Mouse (Mus musculus): ENCODE data around the gene Gm20662. TPM values are rescaled to one million over a fixed set of nuclear protein-coding genes. Genes with fewer than 3 reads are reported as not detected.
A peak's percentile ranks its signal among the peaks of the same experiment; 100 is the strongest.

The Gm20662 gene
- polyA plus RNA-seq, 1 experiment: not detected

GRCm38 (mm10) chr9:107959896-107960295 lies 36.3 kb upstream of the Gm20662 start:
- 82% methylated on average over 6 of the region's 6 CpGs for WGBS
- peak overlapping the region; percentile 94 for H3K27ac ChIP-seq (ENCODE audit: insufficient read depth, low read depth, low read length)
- H3K4me3 ChIP-seq (ENCODE audit: insufficient read depth, low read depth, low read length): no peak overlapping the region
- TF ChIP-seq POLR2A (IDR thresholded peaks at IDR 0.05; ENCODE audit: insufficient read depth, low read depth, low read length) (no peak), CTCF (IDR thresholded peaks at IDR 0.05; ENCODE audit: insufficient read depth, low read depth, low read length) (no peak)
- peaks cover 35% of the 10 kb centered on the region for H3K4me1 ChIP-seq (ENCODE audit: control insufficient read depth, insufficient read depth, low read length)

- H3K4me3 ChIP-seq (ENCODE audit: insufficient read depth, low read depth, low read length): no peak overlapping the region
- no peak for TF ChIP-seq CTCF (IDR thresholded peaks at IDR 0.05; ENCODE audit: insufficient read depth, low read depth, low read length)
- TF ChIP-seq POLR2A (IDR thresholded peaks at IDR 0.05; ENCODE audit: insufficient read depth, low read depth, low read length): no peak
- peaks cover 35% of the 10 kb centered on the region for H3K4me1 ChIP-seq (ENCODE audit: control insufficient read depth, insufficient read depth, low read length)
- WGBS: 57% methylated on average over 4 of the region's 4 CpGs
- peak overlapping the region; percentile 94 for H3K27ac ChIP-seq (ENCODE audit: insufficient read depth, low read depth, low read length)
Measured at GRCm38 (mm10) chr9:107960928-107961327, 35.2 kb upstream of the Gm20662 start.

GRCm38 (mm10) chr9:107961351-107961762 lies 34.8 kb upstream of the Gm20662 start:
- peak overlapping the region; percentile 16; the same call in 1 of the 2 replicates for H3K4me3 ChIP-seq (ENCODE audit: insufficient read depth, low read depth, low read length)
- peaks cover 35% of the 10 kb centered on the region for H3K4me1 ChIP-seq (ENCODE audit: control insufficient read depth, insufficient read depth, low read length)
- 28% methylated on average over 10 of the region's 10 CpGs for WGBS
- H3K27ac ChIP-seq (ENCODE audit: insufficient read depth, low read depth, low read length): peak overlapping the region; percentile 94
- TF ChIP-seq POLR2A (IDR thresholded peaks at IDR 0.05; ENCODE audit: insufficient read depth, low read depth, low read length) (no peak), CTCF (IDR thresholded peaks at IDR 0.05; ENCODE audit: insufficient read depth, low read depth, low read length) (no peak)

- H3K4me3 ChIP-seq (ENCODE audit: insufficient read depth, low read depth, low read length): peak overlapping the region; percentile 16; the same call in 1 of the 2 replicates
- peaks cover 35% of the 10 kb centered on the region for H3K4me1 ChIP-seq (ENCODE audit: control insufficient read depth, insufficient read depth, low read length)
- WGBS: 18% methylated on average over 5 of the region's 5 CpGs
- peak; percentile 66 for TF ChIP-seq CTCF (IDR thresholded peaks at IDR 0.05; ENCODE audit: insufficient read depth, low read depth, low read length)
- TF ChIP-seq POLR2A (IDR thresholded peaks at IDR 0.05; ENCODE audit: insufficient read depth, low read depth, low read length): no peak
- peak overlapping the region; percentile 82 for H3K27ac ChIP-seq (ENCODE audit: insufficient read depth, low read depth, low read length)
Measured at GRCm38 (mm10) chr9:107961881-107962280, 34.3 kb upstream of the Gm20662 start.

- 95% methylated on average over 9 of the region's 9 CpGs for WGBS
- no peak overlapping the region for H3K4me3 ChIP-seq (ENCODE audit: insufficient read depth, low read depth, low read length)
- TF ChIP-seq CTCF (IDR thresholded peaks at IDR 0.05; ENCODE audit: insufficient read depth, low read depth, low read length) (no peak), POLR2A (IDR thresholded peaks at IDR 0.05; ENCODE audit: insufficient read depth, low read depth, low read length) (no peak)
- H3K4me1 ChIP-seq (ENCODE audit: control insufficient read depth, insufficient read depth, low read length): peaks cover 35% of the 10 kb centered on the region
- H3K27ac ChIP-seq (ENCODE audit: insufficient read depth, low read depth, low read length): peak overlapping the region; percentile 40; the same call in 1 of the 2 replicates
Measured at GRCm38 (mm10) chr9:107962916-107963315, 33.2 kb upstream of the Gm20662 start.

- H3K4me3 ChIP-seq (ENCODE audit: insufficient read depth, low read depth, low read length): no peak overlapping the region
- H3K27ac ChIP-seq (ENCODE audit: insufficient read depth, low read depth, low read length): no peak overlapping the region
- 22% methylated on average over 5 of the region's 5 CpGs for WGBS
- TF ChIP-seq POLR2A (IDR thresholded peaks at IDR 0.05; ENCODE audit: insufficient read depth, low read depth, low read length) (no peak), CTCF (IDR thresholded peaks at IDR 0.05; ENCODE audit: insufficient read depth, low read depth, low read length) (peak; percentile 77)
- H3K4me1 ChIP-seq (ENCODE audit: control insufficient read depth, insufficient read depth, low read length): peaks cover 35% of the 10 kb centered on the region
Measured at GRCm38 (mm10) chr9:107963700-107964099, 32.4 kb upstream of the Gm20662 start.

GRCm38 (mm10) chr9:107964681-107965080 lies 31.5 kb upstream of the Gm20662 start:
- Histone ChIP-seq H3K4me3 (ENCODE audit: insufficient read depth, low read depth, low read length) (no peak overlapping the region), H3K4me1 (ENCODE audit: control insufficient read depth, insufficient read depth, low read length) (peaks cover 35% of the 10 kb centered on the region), H3K27ac (ENCODE audit: insufficient read depth, low read depth, low read length) (no peak overlapping the region)
- 93% methylated on average over 9 of the region's 9 CpGs for WGBS
- no peak for TF ChIP-seq CTCF (IDR thresholded peaks at IDR 0.05; ENCODE audit: insufficient read depth, low read depth, low read length)
- no peak for TF ChIP-seq POLR2A (IDR thresholded peaks at IDR 0.05; ENCODE audit: insufficient read depth, low read depth, low read length)

- TF ChIP-seq POLR2A (IDR thresholded peaks at IDR 0.05; ENCODE audit: insufficient read depth, low read depth, low read length) (no peak), CTCF (IDR thresholded peaks at IDR 0.05; ENCODE audit: insufficient read depth, low read depth, low read length) (no peak)
- WGBS: 96% methylated on average over 10 of the region's 10 CpGs
- peaks cover 19% of the 10 kb centered on the region for H3K4me1 ChIP-seq (ENCODE audit: control insufficient read depth, insufficient read depth, low read length)
- H3K27ac ChIP-seq (ENCODE audit: insufficient read depth, low read depth, low read length): no peak overlapping the region
- H3K4me3 ChIP-seq (ENCODE audit: insufficient read depth, low read depth, low read length): no peak overlapping the region
Measured at GRCm38 (mm10) chr9:107966676-107967075, 29.5 kb upstream of the Gm20662 start.

GRCm38 (mm10) chr9:107967437-107967836 lies 28.7 kb upstream of the Gm20662 start:
- WGBS: 87% methylated on average over 6 of the region's 6 CpGs
- Histone ChIP-seq H3K4me1 (ENCODE audit: control insufficient read depth, insufficient read depth, low read length) (peaks cover 11% of the 10 kb centered on the region), H3K27ac (ENCODE audit: insufficient read depth, low read depth, low read length) (no peak overlapping the region), H3K4me3 (ENCODE audit: insufficient read depth, low read depth, low read length) (no peak overlapping the region)
- TF ChIP-seq CTCF (IDR thresholded peaks at IDR 0.05; ENCODE audit: insufficient read depth, low read depth, low read length) (no peak), POLR2A (IDR thresholded peaks at IDR 0.05; ENCODE audit: insufficient read depth, low read depth, low read length) (no peak)

- H3K4me3 ChIP-seq (ENCODE audit: insufficient read depth, low read depth, low read length): no peak overlapping the region
- 94% methylated on average over 7 of the region's 7 CpGs for WGBS
Measured at GRCm38 (mm10) chr9:107968531-107968930, 27.6 kb upstream of the Gm20662 start.

More at GRCm38 (mm10) chr9:107968531-107968930, 27.6 kb upstream of the Gm20662 start:
- Histone ChIP-seq H3K27ac (ENCODE audit: insufficient read depth, low read depth, low read length) (no peak overlapping the region), H3K4me1 (ENCODE audit: control insufficient read depth, insufficient read depth, low read length) (peaks cover under 1% of the 10 kb centered on the region)
- TF ChIP-seq CTCF (IDR thresholded peaks at IDR 0.05; ENCODE audit: insufficient read depth, low read depth, low read length): no peak
- TF ChIP-seq POLR2A (IDR thresholded peaks at IDR 0.05; ENCODE audit: insufficient read depth, low read depth, low read length): no peak
